Mouse (Mus musculus): Measurements from ENCODE around the gene Gtf3a.
"Not testable (repeated sequence)": the region's sequence is repeated elsewhere in the genome, so short reads cannot be mapped to it uniquely, and the experiment has no call there.

Gene Gtf3a

GRCm38 (mm10) chr5:146937541-146938503 is 10.6 kb upstream of the Gtf3a start:
- no peak for DNase-seq

GRCm38 (mm10) chr5:146939109-146939796 is 9.2 kb upstream of the Gtf3a start:
- DNase-seq, result no peak

- peak; percentile 71 for DNase-seq
Measured at GRCm38 (mm10) chr5:146940219-146940618, 8.2 kb upstream of the Gtf3a start.

- not testable (repeated sequence) for DNase-seq
Measured at GRCm38 (mm10) chr5:146941939-146942338, 6.5 kb upstream of the Gtf3a start.

GRCm38 (mm10) chr5:146942965-146943364 is 5.5 kb upstream of the Gtf3a start:
- DNase-seq, result no peak

- DNase-seq, result no peak
Measured at GRCm38 (mm10) chr5:146944568-146944967, 3.9 kb upstream of the Gtf3a start.

GRCm38 (mm10) chr5:146946682-146947081 is 1.8 kb upstream of the Gtf3a start:
- no peak for DNase-seq

- DNase-seq, result no peak
Measured at GRCm38 (mm10) chr5:146947497-146947896, 960 bp upstream of the Gtf3a start.

GRCm38 (mm10) chr5:146948041-146948507 is 383 bp upstream of the Gtf3a start:
- DNase-seq, result no peak

- no peak for DNase-seq
Measured at GRCm38 (mm10) chr5:146954576-146954975, 6.1 kb downstream of the Gtf3a start.

- no peak for DNase-seq
Measured at GRCm38 (mm10) chr5:146955651-146956050, 7.2 kb downstream of the Gtf3a start.

GRCm38 (mm10) chr5:146956678-146957077 is 8.2 kb downstream of the Gtf3a start:
- no peak for DNase-seq

- DNase-seq, result peak; percentile 95
Measured at GRCm38 (mm10) chr5:146963118-146963936, 14.9 kb downstream of the Gtf3a start, which contains the start of gene Mtif3. Gene Mtif3 (minus strand): TSS chr5:146963800.

- no peak for DNase-seq
Measured at GRCm38 (mm10) chr5:146963937-146964278, 15.5 kb downstream of the Gtf3a start.

- peak; percentile 38 for DNase-seq
Measured at GRCm38 (mm10) chr5:146968695-146969393, 20.4 kb downstream of the Gtf3a start.

- no peak for DNase-seq
Measured at GRCm38 (mm10) chr5:146971776-146972561, 23.5 kb downstream of the Gtf3a start.

- DNase-seq, result no peak
Measured at GRCm38 (mm10) chr5:146973353-146973752, 24.9 kb downstream of the Gtf3a start.

GRCm38 (mm10) chr5:146973858-146974780 is 25.7 kb downstream of the Gtf3a start:
- no peak for DNase-seq

- DNase-seq, result no peak
Measured at GRCm38 (mm10) chr5:146974781-146975123, 26.3 kb downstream of the Gtf3a start.

GRCm38 (mm10) chr5:146981376-146981775 is 32.9 kb downstream of the Gtf3a start:
- DNase-seq, result no peak

Data from embryo, embryonic 11 days (tissue).